Mouse (Mus musculus) C2C12 (cell line): Measurements from ENCODE around the gene Tuba4a.

Experiments used
- CTCF ChIP-seq: IDR thresholded peaks from one replicate; pipeline ENCODE4 v1.5.1; 2011; ENCODE audit not compliant: control insufficient read depth, insufficient read depth, insufficient read length
- MYOD1 ChIP-seq: IDR thresholded peaks from one replicate; pipeline ENCODE4 v1.6.1; 2011; ENCODE audit warnings: low read depth; ENCODE audit not compliant: control insufficient read depth, insufficient read length
- USF1 ChIP-seq: IDR thresholded peaks from one replicate; pipeline ENCODE4 v1.6.1; 2011; ENCODE audit warnings: low read depth, mild to moderate bottlenecking, control low read depth, moderate library complexity

GRCm38 (mm10) chr1:75214886-75215285 lies 4.8 kb downstream of the Tuba4a start:
- TF ChIP-seq MYOD1 (no peak), USF1 (no peak), CTCF (no peak)
